1 mouse cellular context compared by ENCODE assay signal in the genomic region with DNA sequence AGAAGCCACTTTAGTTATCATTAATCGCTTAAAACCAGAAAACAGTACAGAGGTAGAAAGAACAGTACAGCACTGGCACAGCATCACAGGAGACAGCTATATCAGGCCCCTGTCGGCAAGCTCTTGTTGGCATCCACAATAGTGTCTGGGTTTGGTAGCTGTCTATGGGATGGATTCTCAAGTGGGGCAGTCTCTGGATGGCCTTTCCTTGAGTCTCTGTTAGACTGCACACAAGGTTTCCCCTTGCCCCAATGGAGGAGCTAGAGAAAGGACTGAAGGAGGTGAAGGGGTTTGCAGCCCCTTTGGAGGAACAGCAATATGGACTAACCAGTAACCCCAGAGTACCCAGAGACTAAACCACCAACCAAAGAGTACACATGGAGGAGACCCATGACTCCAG.
TF ChIP-seq lines count a peak whose summit lies in the region.

No protein-coding gene starts in this region.

TF ChIP-seq in MEL, 35 proteins besides CTCF, POLR2A, EP300 and RAD21:
- TF ChIP-seq TBP (IDR thresholded peaks at IDR 0.05; ENCODE audit: low read depth, low read length) (no peak), ELF1 (IDR thresholded peaks at IDR 0.05; ENCODE audit: low read depth, low read length) (no peak), USF1 (IDR thresholded peaks at IDR 0.05; ENCODE audit: low read depth, low read length) (no peak), MAX (IDR thresholded peaks at IDR 0.05; ENCODE audit: low read length) (no peak), ZKSCAN1 (IDR thresholded peaks at IDR 0.05; ENCODE audit: low read depth, low read length) (no peak), USF2 (IDR thresholded peaks at IDR 0.05; ENCODE audit: borderline replicate concordance in 1 of 2, insufficient read depth in 1 of 2, low read depth in 1 of 2, low read length in 2 of 2) (no peak), GATA1 (IDR thresholded peaks at IDR 0.05; ENCODE audit: low read depth, low read length) (no peak), ETS1 (IDR thresholded peaks at IDR 0.05; ENCODE audit: low read depth, low read length) (no peak), MYB (IDR thresholded peaks at IDR 0.05; ENCODE audit: low read depth, low read length) (no peak), POLR2AphosphoS5 (IDR thresholded peaks at IDR 0.05; ENCODE audit: borderline replicate concordance, low read depth, low read length) (no peak), MEF2A (IDR thresholded peaks at IDR 0.05; ENCODE audit: extremely low read depth, insufficient replicate concordance, low read depth, low read length, poor library complexity, severe bottlenecking) (no peak), E2F4 (IDR thresholded peaks at IDR 0.05; ENCODE audit: borderline replicate concordance, low read depth, low read length) (no peak), MYC (IDR thresholded peaks at IDR 0.05; ENCODE audit: low read depth, low read length) (no peak), RCOR1 (IDR thresholded peaks at IDR 0.05; ENCODE audit: low read depth, low read length) (no peak), NELFE (IDR thresholded peaks at IDR 0.05; ENCODE audit: low read depth, low read length) (no peak), ZMIZ1 (IDR thresholded peaks at IDR 0.05; ENCODE audit: low read depth, low read length) (no peak), HCFC1 (IDR thresholded peaks at IDR 0.05; ENCODE audit: low read depth, low read length) (no peak)
TF ChIP-seq in MEL: peak in this region for 0.
